Mouse (Mus musculus): ENCODE data around the gene Tvp23a.

Tvp23a gene

DNA sequence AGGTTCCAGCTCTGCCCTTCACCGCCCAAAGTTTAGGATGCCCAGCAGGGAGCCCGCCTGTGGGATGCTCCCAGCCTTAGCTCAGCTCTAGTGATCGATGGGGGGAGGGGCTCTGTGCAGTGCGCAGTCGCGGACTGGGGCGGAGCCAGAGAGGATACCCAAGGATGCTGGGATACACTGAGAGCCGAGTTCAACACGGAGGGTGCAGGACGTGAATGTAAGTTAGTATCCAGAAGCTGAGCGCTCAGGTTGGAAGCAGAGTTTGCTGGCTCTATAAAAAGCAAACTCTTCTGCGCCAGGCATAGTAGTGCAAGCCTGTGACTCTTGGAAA lies at the start of gene Tvp23a:
Gene Tvp23a (minus strand): TSS at position 99 of the 331 bp plus-strand sequence.
- DNase-seq (ENCODE audit: low read depth, low spot score): peak; percentile 96

DNA sequence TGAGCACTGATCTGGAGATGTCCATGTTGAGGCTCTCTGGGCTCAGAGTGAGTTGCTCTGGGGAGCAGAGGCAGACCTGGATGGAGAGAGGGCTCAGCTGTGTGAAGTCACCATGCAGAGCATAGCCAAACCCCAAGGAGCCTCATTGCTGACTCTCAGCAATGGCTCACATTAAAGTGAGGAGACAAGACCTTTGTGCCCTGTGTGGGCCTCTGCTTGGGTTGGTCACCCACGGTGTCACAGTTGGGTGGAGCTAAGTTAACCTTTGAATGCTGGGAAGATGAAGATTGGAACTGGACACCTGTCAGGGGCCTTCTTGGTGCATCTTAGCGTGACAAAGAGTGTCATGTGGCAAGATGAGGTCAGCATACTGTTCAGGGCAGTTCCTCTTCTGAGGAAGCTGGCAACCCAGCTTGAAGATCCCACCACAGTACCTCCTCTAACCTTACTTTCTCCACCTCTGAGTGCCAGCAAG lies 48.7 kb upstream of the Tvp23a start:
- DNase-seq (ENCODE audit: low read depth, low spot score): no peak

DNA sequence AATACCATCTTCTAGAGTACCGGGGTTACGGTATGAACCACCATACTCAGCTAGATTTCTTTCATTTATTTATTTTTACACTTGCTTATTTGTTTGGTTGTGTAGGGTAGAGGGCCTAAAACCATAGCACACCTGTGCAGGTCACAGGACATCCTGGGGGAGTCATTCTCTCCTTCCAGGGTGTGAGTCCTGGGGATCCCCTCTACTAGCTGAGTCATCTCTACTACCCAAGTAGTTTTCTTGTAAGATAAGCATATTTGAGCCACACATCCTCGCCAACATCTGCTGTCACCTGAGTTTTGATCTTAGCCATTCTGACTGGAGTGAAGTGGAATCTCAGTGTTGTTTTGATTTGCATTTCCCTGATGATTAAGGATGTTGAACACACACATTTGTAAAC lies 45.4 kb upstream of the Tvp23a start:
- DNase-seq (ENCODE audit: low read depth, low spot score): no peak

DNA sequence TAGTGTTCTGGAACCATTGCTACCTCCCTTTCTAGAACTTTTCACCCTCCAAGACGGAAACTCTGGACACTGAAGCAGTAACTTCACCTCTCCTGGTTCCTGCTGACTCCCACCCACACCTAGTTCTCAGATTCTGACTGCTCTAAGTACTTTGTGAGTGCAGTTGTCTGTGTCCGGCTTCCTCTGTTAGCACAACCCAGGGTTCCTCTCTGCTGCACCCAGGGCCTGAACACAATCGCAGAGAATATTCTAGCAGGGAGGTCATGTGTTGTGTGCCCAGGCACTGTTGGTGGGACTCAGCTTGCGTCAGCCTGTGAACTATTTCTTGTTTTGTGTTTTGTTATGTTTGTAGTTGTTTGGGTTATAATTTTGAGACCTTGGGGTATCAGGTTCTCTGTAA lies 44.6 kb upstream of the Tvp23a start:
- no peak for DNase-seq (ENCODE audit: low read depth, low spot score)

DNA sequence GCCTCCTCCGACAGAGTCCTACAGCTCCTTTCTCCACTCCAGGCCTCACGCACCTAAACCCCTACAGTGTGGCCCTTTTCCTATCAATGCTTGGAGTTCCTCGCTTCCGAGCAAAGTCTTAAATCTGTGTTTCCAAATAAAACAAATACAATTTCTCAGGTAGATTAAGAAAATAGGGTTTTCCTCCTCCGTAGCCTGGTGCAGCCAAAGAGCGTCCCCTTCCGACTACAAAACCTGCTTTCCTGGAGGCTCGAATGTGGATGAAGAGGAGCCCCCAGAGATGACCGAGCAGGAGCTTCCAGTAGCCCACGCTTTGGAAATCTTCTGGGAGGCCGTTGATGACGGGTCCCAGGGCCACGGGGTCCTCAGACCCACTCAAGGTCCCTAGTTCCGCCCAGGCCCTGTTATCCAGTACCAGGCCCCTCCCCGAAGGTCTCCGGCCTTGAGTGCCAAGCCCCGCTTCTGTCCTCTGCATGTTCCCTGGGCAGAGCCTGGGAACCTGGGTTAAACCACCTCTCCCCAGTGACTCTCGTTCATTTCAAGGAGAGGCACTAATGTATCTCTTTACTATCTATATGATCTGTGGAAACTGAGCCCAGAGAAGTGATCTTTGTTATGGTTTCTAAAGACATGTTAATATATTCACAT lies 43.5 kb upstream of the Tvp23a start:
- DNase-seq (ENCODE audit: low read depth, low spot score): no peak

DNA sequence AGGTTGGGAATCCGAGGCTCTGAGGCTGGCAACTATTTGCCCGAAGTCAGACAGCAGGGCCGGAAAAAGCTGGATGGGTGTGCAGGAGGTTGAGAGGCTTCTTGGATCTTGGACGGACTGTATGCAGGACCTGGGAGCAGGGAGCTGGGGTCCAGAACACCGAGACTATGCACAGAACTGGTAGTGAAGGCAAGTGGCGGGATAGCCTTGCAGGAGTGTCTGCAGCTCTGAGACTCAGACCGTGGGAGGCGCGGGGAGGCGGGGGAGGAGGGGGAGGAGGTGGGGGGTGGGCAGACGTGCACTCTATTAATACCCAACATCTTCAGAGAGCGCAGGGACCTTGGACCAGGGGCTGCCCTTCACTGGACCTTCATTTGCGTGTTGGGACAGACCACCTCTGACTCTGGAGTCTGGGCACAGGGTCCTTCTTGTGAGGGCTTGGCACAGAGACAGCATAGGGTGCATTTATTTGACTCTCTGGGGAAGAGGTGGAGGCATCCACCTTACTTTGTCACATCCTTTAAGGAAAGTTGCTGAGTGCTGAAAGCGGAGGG lies 42.8 kb upstream of the Tvp23a start:
- DNase-seq (ENCODE audit: low read depth, low spot score): no peak

DNA sequence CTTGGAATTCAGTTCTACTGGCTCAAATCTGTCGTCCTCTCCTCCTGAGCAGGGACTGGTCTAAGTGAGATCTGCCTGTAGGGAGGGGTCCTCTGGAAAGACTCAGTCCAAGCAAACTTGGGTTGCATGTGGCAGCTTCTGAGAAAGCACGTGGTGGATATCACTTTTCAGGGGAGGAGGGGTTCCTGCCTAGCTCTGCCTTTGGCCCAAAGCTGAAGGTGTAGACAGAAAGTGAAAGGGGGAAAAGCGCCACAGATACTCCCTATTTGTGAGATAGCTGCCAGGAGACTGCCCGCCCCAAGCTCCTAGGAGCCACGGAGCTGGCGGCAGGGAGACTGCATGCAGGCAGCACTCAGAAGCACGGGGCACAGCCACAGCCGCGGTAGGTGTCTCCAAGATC lies 42.3 kb upstream of the Tvp23a start:
- DNase-seq (ENCODE audit: low read depth, low spot score): no peak

DNA sequence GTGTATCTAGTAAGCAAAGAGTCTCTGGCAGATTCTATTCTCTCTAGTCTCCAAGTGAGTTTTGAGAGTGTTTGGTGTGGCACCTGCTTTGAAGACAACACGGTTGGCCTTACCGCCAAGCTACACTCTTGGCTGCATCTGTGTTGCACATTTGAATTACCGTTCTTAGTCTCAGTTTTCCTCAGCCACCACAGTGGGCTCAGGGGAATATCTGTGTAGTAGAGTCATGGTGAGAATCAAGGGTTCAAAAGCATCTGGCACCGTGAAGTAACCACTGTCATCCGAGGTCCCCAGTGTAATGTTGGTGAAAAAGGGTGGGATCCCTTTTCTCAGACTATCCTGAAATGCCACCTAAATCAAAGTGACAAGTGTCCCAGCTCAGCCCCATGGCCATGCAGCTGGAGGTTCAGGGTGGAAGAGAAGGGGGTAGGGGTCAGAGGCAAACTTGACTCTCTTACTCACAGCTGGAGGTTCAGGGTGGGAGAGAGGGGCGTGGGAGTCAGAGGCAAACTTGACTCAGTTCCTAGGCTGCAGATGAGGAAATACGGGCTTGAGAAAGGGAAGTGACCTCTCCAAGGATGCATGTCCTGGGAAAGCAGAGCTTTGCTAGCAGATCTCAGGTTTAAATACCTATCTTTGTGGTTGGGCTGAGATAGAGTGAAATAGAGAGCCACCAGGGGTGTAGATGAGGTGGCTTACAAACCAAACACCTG lies 41.8 kb upstream of the Tvp23a start:
- DNase-seq (ENCODE audit: low read depth, low spot score): no peak

DNA sequence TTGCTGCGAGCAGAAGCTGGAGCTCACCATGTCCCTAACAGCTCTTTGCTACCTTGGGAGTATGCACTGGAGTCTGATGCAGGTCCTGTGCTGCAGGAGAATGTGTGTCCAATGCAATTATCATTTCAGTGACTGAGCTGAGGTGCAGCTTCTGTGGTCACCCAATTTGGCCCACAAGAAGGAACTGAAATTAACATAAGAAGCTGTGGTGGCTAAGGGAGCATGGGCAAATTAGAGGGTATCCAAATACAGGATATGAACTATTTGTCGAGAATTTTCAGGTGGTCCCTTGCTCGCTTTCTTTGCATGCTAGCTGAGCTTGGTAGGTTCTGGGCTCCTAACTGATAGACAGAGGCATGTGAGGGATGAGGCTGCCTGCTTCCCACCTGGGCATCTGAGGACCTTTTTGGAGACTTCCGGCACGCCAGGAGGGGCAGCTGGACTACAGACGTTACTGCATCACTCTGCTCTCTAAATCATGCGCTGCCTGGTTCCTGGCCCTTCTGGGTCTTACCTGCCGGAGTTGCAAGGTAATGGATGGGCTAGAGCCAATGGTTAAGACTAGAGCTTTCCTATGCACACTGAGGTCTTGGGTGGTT lies 40.8 kb upstream of the Tvp23a start:
- DNase-seq (ENCODE audit: low read depth, low spot score): no peak

DNA sequence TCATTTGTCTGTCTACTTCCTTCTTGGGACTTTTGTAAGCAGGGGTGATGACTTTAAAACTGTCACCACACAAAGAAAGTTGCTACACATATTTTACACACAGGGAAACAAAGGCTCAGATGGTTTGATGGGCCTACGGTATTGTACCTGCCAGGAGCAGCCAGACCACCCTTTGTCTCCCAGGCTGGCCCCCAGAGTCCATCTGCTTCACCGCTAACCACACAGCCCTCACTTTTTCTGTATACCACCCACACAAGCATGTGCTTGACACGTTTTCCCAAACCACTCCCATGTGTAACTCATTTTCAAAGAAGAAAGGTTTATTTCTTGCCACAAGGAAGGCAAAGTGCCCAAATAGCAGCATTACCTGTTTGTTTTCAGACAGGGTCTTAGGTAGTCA lies 39.8 kb upstream of the Tvp23a start:
- DNase-seq (ENCODE audit: low read depth, low spot score): no peak

DNA sequence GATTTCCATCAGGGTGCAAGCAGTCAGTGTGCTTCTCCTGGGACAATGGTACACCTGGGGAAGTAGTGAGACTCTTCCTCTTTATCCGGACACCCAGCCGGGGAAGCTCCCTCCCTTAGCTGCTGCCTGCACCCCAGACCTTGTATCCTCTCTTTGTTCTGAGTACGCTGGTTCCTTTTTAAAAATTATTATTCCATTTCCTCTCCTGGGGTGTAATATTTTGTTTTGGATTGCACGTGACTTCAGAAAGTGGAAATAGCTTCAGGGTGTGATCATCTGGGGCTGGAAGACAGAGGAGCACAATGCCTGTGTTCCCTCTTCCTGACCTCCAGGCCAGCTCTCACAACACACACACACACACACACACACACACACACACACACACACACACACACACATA lies 35.2 kb upstream of the Tvp23a start:
- no peak for DNase-seq (ENCODE audit: low read depth, low spot score)

DNA sequence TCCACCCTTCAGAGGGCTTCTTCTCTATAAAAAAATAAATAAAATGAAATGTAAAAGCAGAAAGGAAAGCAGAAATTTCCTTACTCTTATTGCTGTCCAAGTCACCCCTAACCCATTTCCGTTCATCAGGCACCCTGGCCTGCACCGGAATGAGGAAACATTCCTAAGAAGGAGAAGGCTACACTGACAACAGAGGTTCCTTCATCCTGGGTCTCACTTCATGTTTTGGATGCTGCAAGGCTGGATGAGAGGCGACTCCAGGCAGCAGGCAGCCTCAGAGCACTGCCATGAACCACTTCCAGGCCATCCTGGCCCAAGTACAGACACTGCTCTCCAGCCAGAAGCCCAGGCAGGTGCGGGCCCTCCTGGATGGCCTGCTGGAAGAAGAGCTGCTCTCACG lies 32.7 kb upstream of the Tvp23a start, which contains the start of gene Ciita:
Gene Ciita (plus strand): TSS at position 203 of the 400 bp plus-strand sequence.
- no peak for DNase-seq (ENCODE audit: low read depth, low spot score)

DNA sequence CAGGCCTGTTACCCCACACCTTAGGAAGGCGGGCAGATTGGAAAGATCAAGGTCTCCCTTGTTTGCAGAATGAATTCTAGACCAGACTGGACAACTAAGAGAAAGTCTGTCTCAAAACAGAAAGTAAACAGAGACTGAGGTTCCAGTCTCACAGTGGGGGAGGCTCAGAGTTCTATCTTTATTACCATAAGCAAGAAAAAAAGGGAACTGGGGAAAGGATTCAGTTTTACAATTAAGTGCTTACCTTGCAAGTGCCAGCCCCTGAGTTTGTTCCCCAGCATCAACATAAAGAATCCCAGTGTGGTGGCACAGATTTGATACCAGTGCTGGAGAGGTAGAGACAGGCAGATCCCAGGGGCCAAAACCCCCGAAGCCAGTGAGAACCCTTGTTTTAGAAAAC lies 28.8 kb upstream of the Tvp23a start:
- no peak for DNase-seq (ENCODE audit: low read depth, low spot score)

DNA sequence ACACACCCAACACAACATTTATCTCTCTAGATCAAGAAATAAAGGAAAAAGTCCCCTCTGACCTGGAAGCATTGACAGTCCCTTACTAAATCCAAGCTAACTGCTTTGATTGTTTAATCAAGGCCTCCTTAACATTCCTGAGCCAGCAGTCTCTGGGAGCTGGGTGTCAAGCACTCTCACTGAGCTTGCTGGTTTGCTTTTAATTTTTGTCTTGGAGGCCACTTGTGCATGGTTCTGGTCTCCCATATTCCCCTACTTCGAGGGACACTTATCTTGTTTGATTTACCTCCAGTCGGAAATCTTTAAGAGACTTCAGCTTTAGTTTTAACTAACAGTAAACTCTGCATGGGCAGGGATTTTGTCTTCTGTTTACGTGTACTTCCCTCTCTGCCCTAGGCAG lies 27.8 kb upstream of the Tvp23a start:
- no peak for DNase-seq (ENCODE audit: low read depth, low spot score)

DNA sequence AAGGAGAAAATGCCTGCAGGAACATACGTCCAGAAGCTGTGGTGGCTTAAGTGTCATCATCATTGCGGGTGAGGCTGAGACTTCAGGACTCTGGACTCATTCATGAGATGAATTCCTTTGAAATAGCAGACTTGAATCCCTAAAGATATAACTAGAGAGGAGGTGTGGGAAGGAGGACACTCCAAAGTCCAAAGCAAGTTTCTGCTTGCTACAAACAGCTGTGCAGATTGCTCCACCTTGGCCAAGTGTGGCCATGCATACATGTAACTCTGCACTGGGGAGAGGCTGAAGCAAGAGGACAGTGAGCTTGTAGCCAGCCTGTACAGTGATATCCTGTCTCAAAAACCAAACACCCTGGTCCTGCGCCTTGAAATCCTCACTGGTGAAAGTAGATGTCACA lies 24.8 kb upstream of the Tvp23a start:
- no peak for DNase-seq (ENCODE audit: low read depth, low spot score)

DNA sequence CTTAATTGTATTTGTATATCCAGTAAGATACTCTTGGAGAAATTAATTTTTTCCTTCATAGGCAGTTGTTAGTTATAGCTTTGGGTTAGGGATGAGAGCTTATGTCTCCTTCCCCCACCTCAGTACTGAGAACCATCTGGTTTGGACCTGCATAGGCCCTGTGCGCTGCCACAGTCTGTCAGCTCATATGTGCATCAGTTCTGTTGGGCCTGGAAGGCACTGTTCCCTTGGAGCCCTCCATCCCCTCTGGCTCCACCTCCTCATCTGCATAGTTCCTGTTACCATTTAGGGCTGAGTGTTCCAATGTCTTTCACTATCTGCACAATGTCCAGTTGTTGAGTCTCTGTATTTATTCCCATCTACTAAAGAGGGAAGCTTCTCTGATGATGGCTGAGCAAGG lies 21.0 kb upstream of the Tvp23a start:
- DNase-seq (ENCODE audit: low read depth, low spot score): peak; percentile 65

DNA sequence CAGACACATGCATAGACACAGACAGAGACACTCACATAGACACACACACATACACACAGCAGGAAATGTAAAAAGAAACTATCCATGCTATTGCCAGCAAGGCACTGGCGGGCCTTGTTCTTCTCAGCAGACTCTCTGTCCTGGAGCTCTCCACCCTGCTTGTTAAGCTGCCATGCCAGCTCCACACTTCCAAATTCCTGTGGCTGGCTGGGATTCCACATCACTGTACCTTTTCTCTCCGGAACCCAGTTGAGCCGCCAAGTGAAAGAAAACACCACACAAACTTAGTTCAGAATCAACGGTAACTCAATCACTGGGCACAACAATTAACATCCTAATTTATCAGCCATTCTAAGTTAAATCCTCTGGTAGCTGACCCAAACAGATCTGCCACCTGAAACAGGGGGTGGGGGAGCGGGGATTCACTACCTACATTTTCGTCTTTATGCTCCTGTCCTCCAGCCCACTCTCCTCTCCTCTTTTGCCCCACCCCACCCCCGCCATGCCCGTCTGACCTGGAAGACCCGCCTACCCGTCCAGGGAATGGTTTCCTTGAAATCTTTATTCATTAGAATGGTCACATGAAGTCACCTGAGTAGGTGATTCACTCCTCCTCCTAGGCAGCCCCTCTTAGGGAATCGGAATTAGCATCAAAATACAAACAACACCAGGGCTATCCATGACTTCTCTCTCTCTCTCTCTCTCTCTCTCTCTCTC lies 20.4 kb upstream of the Tvp23a start:
- no peak for DNase-seq (ENCODE audit: low read depth, low spot score)

DNA sequence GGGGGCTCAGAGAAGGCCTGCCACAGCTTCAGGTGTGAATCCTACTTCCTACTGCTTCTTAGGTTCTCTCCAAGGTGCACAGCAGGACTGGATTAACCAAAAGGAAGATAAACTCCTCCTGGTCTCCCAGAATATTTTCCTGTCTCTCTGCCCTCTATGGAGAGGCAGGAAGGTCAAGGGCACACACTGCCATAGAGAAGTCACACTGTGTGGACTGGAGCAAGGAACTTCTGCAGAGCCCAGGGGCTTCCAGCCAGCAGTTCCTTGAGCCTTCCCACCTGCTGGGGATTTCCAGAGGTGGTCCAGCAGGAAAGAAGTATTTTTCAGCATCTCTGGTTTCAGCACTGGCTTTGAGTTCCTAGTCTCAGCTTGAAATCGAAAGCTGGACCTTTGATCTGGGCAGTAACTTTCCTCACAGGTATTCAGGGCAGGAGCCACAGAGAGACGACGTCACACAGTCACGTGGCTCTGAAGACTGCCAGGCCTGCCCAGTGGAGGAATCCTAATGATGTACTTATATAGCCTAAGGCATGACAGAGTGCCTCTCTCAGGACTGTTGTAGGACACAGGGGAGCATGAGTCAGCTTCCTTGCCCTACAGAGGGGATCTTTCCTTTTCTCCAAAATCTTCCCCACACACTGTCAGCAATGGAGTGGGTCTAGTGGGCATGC lies 18.0 kb upstream of the Tvp23a start:
- no peak for DNase-seq (ENCODE audit: low read depth, low spot score)

DNA sequence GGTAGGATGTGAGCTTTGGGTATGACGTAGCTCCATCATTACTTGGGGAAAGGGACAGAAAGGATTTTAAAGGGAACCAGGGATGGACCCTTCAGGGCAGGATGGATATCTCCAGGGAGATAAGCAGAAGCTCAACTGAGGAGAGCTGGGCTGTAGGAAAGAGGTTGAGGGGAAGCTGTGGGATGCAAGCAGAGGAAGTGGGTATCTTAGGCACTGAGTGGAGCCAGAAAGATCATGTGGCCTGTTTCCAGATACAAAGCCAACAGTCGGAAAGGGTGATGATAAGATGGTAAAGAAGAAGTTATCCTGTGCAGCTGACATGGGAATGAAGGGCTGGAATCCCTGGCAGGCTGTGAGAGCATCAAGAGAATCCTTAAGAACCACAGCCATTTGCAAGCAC lies 14.0 kb upstream of the Tvp23a start:
- no peak for DNase-seq (ENCODE audit: low read depth, low spot score)

DNA sequence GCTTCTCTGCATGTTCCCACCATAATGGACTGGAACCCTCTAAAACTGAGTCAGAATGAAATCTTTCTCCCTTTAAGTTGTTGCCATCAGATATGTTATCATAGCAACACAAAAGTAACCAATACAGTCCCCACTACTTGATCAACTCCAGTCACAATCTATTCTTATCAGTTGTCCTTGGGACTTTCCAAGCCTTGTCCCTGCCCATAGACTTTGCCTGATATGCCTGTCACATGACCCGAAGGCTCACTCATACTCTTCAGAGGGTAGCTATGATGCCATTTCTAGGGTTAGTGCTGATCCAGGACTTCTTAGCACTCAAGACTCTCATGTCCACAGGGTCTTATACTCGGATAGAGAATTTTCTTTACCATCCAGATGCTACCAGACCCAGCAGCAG lies 13.0 kb upstream of the Tvp23a start:
- no peak for DNase-seq (ENCODE audit: low read depth, low spot score)

DNA sequence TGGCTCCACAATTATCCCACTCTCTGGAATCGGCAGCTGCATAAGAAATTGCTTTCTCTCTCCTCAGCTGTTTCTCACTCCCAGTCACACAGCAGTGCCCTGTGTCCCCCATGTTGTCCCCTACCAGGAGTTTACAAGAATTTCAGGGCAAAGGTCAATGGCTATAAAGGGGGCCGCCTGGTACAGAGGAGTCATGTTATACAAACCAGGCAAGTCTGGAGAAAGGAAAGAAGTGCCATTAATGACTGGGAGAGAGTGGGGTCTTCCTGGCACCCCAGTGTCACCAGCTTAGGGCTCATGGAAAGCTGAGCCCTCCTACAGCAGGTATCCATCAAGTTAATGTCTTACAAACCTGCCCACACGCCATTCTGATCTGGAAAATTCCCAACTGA lies 7.4 kb upstream of the Tvp23a start:
- no peak for DNase-seq (ENCODE audit: low read depth, low spot score)

All from brain, adult 2 months (tissue).